In the genomic region with DNA sequence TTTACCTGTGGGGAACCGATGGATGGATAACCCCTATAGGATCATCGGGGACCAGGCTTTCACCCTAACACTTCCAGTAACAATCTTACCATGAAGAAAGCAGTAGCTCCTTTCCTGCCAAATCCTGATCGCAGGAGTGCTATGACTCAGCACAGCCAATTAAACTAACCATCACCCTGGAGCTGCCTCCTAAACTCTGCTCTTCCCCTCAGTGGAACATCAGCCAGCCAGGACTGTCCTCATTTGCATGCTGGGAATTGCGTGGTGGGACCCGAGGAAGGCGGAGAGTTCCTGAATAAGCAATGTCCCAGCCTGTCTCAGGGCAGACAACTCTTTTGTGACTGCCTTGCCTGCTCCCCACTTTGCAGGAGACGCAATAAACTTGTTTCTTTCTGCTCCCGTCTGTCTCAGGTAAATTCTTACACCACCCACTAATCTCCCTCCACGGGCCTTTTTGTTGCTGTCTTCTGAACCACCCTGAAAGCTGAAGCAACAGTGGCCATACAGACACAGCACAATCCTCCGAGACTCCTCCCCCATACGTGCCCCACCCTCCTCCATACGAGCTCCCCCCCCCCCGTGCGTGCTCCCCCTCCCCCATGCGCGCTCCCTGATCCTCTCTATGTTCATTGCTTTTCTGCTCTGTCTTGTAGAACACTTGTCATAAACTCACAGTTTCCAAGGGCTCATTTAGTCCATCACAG, we compare ENCODE assay signal across 13 mouse cellular contexts.
DNase-seq lines count a peak whose midpoint lies in the region; ATAC-seq and TF ChIP-seq lines count a peak whose summit lies in the region.
"Had no signal": no experiment of that assay in that cellular context is flagged by ENCODE, and none has a peak within 500 bp of the region (broad histone marks: within the 10 kb centered on the region; RNA-seq: fewer than 3 reads in every experiment).

No protein-coding gene starts in this region.

- H3K9me3 ChIP-seq in forebrain, postnatal 0 days (ENCODE audit: low read length): no peaks in the 10 kb centered on the region
- H3K9me3 ChIP-seq in midbrain, postnatal 0 days (ENCODE audit: low read length): no peaks in the 10 kb centered on the region

- TF ChIP-seq CTCF in layer of hippocampus, adult 2 months (conservative IDR thresholded peaks at IDR 0.05): no peak
- no peak for TF ChIP-seq CTCF in forebrain, postnatal 0 days (IDR thresholded peaks at IDR 0.05; ENCODE audit: low read depth)
- no peak for TF ChIP-seq CTCF in midbrain, postnatal 0 days (IDR thresholded peaks at IDR 0.05)

- H3K4me1 ChIP-seq in forebrain, postnatal 0 days (ENCODE audit: insufficient read depth): no peaks in the 10 kb centered on the region
- no peaks in the 10 kb centered on the region for H3K4me1 ChIP-seq in midbrain, postnatal 0 days (ENCODE audit: insufficient read depth, low read length)

- DNase-seq in layer of hippocampus, adult 2 months (ENCODE audit: low spot score in 2 of 2): no peak
- DNase-seq in layer of hippocampus, postnatal 10 days (ENCODE audit: low spot score in 2 of 2): no peak
- peak; percentile 83 for DNase-seq in ZHBTc4 (ENCODE audit: low read depth, low spot score)
- DNase-seq in forebrain, postnatal 0 days: peak; percentile 27
- DNase-seq in midbrain, postnatal 0 days (ENCODE audit: low spot score): no peak
- DNase-seq in gastrocnemius, postnatal 25 days: no peak
- no peak for DNase-seq in gastrocnemius, adult 8-10 months (ENCODE audit: low spot score in 2 of 2)
- DNase-seq: adrenal gland, adult 2 months; heart, adult 18-20 months; kidney, adult 11 months; lung, adult 18-20 months; thymus, postnatal 36 days had no signal

- peak overlapping the region; percentile 34 for H3K4me2 ChIP-seq in forebrain, postnatal 0 days (ENCODE audit: low read depth)
- H3K4me2 ChIP-seq in midbrain, postnatal 0 days (ENCODE audit: low read depth, low read length, poor library complexity, severe bottlenecking): no peak overlapping the region

- peak overlapping the region; percentile 20; the same call in 1 of the 2 replicates for H3K4me3 ChIP-seq in layer of hippocampus, adult 2 months
- peak overlapping the region; percentile 18; the same call in 1 of the 2 replicates for H3K4me3 ChIP-seq in forebrain, postnatal 0 days (ENCODE audit: low read depth, low read length)
- no peak overlapping the region for H3K4me3 ChIP-seq in midbrain, postnatal 0 days (ENCODE audit: low read depth, low read length)

- H3K36me3 ChIP-seq in forebrain, postnatal 0 days (ENCODE audit: insufficient read depth): no peaks in the 10 kb centered on the region
- no peaks in the 10 kb centered on the region for H3K36me3 ChIP-seq in midbrain, postnatal 0 days (ENCODE audit: insufficient read depth, low read length)

- ATAC-seq in forebrain, postnatal 0 days: peak; percentile 80
- ATAC-seq in midbrain, postnatal 0 days (ENCODE audit: low FRiP score): peak; percentile 79; the same call in 1 of the 2 replicates
- no peak for ATAC-seq in erythroblast, adult 5-6 weeks (replicated peaks; ENCODE audit: low FRiP score, poor library complexity, severe bottlenecking)

- H3K27ac ChIP-seq in layer of hippocampus, adult 2 months: peak overlapping the region; percentile 18; the same call in 1 of the 2 replicates
- H3K27ac ChIP-seq in forebrain, postnatal 0 days (ENCODE audit: low read depth, low read length): no peak overlapping the region
- H3K27ac ChIP-seq in midbrain, postnatal 0 days (ENCODE audit: low read depth, low read length): no peak overlapping the region

- H3K9ac ChIP-seq in forebrain, postnatal 0 days: no peak overlapping the region
- no peak overlapping the region for H3K9ac ChIP-seq in midbrain, postnatal 0 days (replicated peaks; ENCODE audit: low read length, poor library complexity, severe bottlenecking)

- 25% methylated on average over 16 of the region's 16 CpGs for WGBS in forebrain, postnatal 0 days
- WGBS in midbrain, postnatal 0 days: 34% methylated on average over 16 of the region's 16 CpGs

- H3K27me3 ChIP-seq in forebrain, postnatal 0 days (ENCODE audit: insufficient read depth, low read length): no peaks in the 10 kb centered on the region
- H3K27me3 ChIP-seq in midbrain, postnatal 0 days (ENCODE audit: insufficient read depth, low read length): no peaks in the 10 kb centered on the region

Comparison
In these comparisons a context has a peak if more than half of its experiments do, and no peak if none do; other contexts are left out.
1. DNase-seq: peak in ZHBTc4 (single experiment) and forebrain, postnatal 0 days (single experiment); none in layer of hippocampus, adult 2 months (0 of 2), layer of hippocampus, postnatal 10 days (0 of 2), midbrain, postnatal 0 days (single experiment), gastrocnemius, postnatal 25 days (single experiment) and gastrocnemius, adult 8-10 months (0 of 2).